Mouse (Mus musculus) cerebellum, adult 2 months (tissue): ENCODE measurements at regions not wholly inside any gene's neighbourhood (a gene's known extent, or its start where the extent isn't known, plus 50 kb on each side); places are given as distances from the start of the nearest gene placed in this dataset.

Source experiments
- CTCF ChIP-seq: fragments of 200-500 bp; IDR thresholded peaks from 2 replicates; pipeline ENCODE4 v1.5.1; 2011; ENCODE audit warnings: low read depth, mild to moderate bottlenecking, control low read depth, low read length, moderate library complexity, borderline replicate concordance; ENCODE audit not compliant: insufficient read depth
- POLR2A ChIP-seq: fragments of 200-500 bp; IDR thresholded peaks from 2 replicates; pipeline ENCODE4 v1.6.1; 2011; ENCODE audit warnings: low read length, control low read depth, borderline replicate concordance; ENCODE audit not compliant: insufficient read depth

GRCm38 (mm10) chr6:120594463-120594862 is 63.3 kb upstream of the Hdhd5 start:
- TF ChIP-seq CTCF (no peak), POLR2A (no peak)
